Mouse (Mus musculus) CH12.LX (cell line): ENCODE measurements around the gene Gstt4.
A peak's percentile ranks its signal among the peaks of the same experiment; 100 is the strongest.

Experiments
- CTCF ChIP-seq, 2 experiments: IDR thresholded peaks in 1 of 2; conservative IDR thresholded peaks in 1 of 2; 2 replicates each; pipeline ENCODE4 v1.5.1; 2011 to 2012; ENCODE audit warnings: low read depth in 2 of 2, low read length in 2 of 2, improper control_type of control experiment in 1 of 2, inconsistent platforms in 1 of 2, mild to moderate bottlenecking in 1 of 2, moderate library complexity in 1 of 2
- IRF4 ChIP-seq: IDR thresholded peaks from 2 replicates; pipeline ENCODE4 v1.6.1; 2014; ENCODE audit warnings: low read depth, mild to moderate bottlenecking, inconsistent platforms, low read length, improper control_type of control experiment
- MAX ChIP-seq: IDR thresholded peaks from 2 replicates; pipeline ENCODE4 v1.6.1; 2011; ENCODE audit warnings: low read length, improper control_type of control experiment
- POLR2A ChIP-seq: IDR thresholded peaks from 2 replicates; pipeline ENCODE4 v1.6.1; 2011; ENCODE audit warnings: low read depth, mild to moderate bottlenecking, improper control_type of control experiment, low read length
- RCOR1 ChIP-seq: conservative IDR thresholded peaks from 2 replicates; pipeline ENCODE4 v1.6.1; 2012; ENCODE audit warnings: low read depth, mild to moderate bottlenecking, inconsistent platforms, low read length, improper control_type of control experiment

- peak in 1 of 2 experiments; percentile 29; a peak in 1 of 4 replicates for TF ChIP-seq CTCF (conservative IDR thresholded peaks at IDR 0.05 in 1 of 2, IDR thresholded peaks at IDR 0.05 in 1 of 2; ENCODE audit: low read depth in 2 of 2, low read length in 2 of 2)
- peak; percentile 86 for TF ChIP-seq MAX
- no peak for TF ChIP-seq RCOR1
- TF ChIP-seq POLR2A, result peak; percentile 93
- peak; percentile 54; the same call in 1 of the 2 replicates for TF ChIP-seq IRF4
These were observed 15.0 kb upstream of the Gstt4 start, which contains the start of gene Gstt2 for GRCm38 (mm10) chr10:75837248-75837759.
